Mouse (Mus musculus): ENCODE measurements around the gene Esrra.
A peak's percentile ranks its signal among the peaks of the same experiment; 100 is the strongest.

Gene Esrra

DNA sequence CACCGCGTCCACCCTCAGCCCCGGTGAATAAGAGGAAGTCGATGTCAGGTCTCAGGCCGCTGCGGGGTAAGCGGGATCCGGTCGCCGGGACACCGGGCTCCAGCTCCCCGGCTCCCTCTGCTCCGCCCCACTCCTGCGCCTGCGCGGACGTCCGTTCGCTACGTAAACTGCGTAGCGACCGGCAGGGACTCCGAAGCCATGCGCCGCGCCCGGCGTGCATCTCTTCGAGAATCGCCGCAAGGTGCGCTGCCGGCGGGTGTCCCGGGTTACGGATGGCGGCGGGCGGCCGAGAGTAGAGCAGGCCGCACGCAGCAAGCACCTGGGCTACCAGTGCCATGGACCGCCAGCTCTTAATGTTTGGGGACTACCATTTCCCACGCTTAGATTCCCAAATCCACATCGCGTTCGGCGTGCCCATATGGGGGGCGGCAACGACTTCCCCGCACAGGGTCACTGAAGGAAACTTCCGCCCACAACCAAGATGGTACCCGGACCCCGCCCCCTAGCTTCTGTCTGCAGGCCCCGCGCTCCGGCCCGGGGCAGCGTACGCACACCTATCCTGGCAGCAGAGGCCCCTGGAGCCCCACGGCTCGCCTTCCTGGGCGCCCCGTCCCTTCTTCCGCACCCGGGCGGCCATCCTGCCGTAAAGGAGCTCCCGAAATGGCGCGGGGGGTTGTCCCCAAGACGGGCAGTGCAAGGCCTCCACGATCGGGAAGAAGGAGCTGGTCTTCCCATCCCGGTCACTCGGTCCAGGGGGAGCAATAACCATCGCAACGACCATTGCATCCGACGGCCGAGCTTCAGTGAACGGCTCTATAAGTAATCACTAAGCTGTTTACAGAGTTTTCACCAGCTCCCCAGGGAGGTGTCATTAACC is 20.0 kb upstream of the Esrra start, which contains the start of gene Bad:
TSS of gene Bad (plus strand) at position 490 of the 877 bp plus-strand sequence.
- peak; percentile 96 for DNase-seq (ENCODE audit: low read depth, low spot score)

DNA sequence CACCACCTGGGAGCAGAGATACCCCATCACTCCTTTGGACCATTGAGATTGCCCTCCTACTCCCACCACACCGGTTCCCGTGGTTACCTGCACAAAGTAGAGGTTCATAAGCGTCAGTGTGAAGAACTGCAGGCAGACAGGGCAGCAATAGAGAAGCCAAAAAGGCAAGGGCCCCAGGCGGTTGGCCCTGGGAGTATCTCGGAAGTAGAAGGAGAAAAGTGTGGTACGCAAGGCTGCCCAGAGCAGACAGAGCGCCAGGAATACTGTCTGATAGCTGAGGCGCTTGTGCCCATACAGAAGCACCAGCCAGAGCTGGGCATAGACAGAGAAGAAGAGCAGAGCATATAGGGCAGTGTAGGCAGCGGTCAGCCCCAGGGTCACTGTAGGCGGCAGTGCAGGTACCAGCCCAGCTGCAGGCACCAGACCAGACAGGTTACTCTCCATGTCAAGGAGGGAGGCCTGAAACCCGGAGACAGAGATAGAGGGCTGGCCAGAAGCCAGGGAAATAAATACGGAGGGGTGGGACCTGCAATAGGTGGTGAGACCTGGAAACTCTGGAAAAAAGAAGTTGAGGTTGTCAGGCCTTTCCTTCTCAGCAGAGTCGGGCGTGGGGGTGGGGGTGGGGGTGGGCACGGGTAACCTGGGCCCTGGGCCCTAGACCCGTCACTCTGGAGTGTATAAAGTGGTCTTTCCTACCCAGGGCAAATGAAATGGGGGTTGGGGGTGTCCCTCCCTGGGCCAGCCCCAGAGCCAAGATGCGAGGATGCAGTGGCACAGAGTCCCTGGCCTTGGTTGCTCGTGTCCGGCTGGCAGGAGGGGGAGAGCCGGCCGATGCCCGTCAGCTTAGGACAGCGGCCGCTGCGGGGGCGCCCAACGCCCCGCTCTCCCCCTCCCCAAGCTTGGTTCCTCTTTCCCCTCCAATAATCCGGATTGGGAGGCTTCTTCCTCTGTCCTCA is 19.1 kb upstream of the Esrra start:
- DNase-seq (ENCODE audit: low read depth, low spot score), result no peak

DNA sequence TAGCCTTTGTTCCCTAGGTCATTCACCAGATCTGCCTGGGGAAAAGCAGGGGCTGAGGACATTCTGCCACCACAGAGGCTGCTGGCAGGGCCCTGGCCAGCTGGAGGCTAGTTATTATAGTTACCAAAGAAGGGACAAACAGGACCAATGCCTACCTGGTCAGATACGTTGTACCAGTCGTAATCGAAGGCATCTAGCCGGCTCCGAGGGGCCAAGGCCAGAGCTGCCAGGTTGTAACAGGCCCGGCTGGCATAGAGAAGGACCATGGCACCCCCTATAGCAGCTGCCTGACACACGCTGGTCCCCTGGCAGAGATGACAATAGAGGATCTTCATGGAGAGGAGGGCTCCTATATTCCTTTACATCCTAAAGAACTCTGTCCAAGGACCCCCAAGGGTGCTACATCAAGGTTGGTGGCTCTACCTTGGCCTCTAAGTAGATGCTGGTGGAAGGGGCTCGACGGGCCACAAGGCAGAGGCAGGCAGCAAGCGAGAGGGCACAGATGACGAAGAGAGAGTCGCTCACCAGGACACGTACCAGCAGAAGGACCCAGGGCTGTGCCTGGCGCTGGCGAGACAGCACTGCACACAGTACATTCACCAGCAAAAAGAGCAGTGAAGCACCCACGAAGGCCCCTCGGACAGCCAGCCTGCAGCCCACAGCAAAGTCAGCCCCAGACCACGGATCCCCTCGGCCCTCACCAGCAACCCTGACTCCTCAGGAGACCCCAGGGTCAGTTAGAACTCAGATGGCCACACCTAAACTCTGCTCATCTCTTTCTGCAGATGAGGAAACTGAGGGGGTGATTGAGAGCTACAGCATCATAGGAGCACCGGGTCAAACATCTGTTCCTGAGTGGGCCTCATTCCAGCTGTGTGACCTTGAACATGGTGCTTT is 17.7 kb upstream of the Esrra start:
- DNase-seq (ENCODE audit: low read depth, low spot score), result no peak

DNA sequence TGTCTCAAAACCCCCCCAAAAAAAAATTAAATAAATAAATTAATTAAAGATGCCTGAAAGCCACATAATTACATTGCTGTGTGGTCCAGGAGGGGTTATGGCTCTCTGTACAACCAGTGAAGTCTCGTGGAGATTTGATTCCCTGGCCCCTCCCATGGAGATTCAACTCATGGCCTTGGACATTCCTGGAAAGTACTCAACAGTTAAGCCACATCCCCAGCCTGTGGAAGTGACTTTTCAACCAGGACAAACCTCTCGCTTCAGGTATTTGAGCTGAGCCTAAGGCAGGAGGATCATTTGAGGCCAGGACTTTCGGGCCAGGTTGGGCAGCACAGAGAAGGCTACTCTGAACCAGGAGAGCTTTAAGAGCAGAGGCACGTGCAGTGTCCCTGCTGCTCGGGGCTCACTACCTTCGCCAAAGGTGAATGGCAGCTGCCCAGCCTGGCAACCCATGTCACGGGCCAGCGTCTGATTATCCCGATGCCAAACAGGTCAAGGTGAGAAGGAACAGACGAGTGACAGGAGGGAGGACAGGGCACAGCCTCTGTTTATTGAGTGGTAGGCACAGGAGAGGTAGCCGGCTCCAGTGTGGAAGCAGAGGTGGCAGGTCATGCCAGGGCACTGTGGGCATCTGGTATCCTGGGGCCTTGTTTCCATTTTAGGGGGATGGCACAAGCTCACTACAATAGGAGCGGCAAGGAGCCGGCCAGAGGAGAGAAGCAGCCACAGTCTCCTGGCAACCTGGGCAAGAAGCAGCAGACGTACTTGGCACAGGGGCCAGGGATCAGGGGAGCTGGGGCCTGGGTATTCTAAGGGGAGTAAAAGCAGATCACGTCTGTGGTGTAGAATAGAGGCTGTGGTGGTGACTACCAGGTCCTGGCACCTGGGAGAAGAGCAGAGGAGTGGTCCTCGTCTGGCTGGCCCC is 16.2 kb upstream of the Esrra start:
- no peak for DNase-seq (ENCODE audit: low read depth, low spot score)

DNA sequence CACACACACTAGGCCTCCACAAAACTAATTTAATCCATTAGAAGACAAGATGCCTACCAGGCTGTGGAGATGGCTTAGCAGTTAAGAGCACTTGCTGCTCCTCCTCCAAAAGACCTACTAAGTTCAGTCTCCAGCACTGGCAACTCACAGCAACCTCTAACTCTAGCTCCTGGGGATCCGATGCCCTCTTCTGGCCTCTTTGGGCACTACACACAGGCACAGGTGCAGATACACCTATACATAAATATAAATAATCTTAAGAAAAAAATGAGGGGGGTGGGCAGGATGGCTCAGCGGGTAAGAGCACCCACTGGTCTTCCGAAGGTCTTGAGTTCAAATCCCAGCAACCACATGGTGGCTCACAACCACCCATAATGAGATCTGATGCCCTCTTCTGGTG is 14.7 kb upstream of the Esrra start:
- peak; percentile 75 for DNase-seq (ENCODE audit: low read depth, low spot score)

DNA sequence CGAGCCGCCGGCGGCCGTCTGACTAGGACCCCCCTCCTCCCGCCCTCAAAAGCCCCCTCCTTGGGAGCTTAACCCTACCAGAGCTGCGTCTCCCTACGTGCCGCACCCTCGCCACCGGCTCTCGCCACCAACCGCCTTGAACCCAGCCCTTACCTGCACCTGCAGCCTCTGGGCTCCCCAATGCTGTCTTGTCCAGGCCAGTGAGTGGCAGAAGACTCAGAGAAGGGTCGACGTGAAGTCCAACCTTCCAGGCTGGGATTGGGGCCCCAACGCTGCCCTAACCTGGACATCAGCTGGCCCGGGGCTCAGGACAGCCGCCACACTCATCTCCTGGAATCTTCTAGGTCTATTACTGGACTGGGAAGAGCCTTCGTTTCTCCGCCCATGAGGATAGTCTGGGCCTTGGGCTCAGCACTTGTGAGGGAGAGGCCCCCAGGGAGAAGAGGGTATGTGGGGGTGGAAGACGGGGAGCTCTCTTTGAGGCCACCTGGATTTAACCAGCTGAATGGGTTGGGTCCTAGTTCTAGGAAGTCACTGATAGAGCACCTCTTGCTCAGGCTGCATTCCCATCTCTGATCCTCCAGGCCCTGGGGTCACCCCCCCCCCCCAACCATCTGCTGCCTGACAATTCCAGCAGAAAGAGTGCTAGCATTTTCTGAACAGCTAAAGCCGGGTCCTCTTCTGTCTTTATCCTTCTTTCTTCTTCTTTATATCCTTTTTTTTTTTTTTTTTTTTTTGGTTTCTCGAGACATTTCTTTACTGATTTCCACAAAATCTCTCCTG is 12.8 kb upstream of the Esrra start, which contains the start of gene Kcnk4:
TSS of gene Kcnk4 (minus strand) at position 321 of the 783 bp plus-strand sequence.
- no peak for DNase-seq (ENCODE audit: low read depth, low spot score)

DNA sequence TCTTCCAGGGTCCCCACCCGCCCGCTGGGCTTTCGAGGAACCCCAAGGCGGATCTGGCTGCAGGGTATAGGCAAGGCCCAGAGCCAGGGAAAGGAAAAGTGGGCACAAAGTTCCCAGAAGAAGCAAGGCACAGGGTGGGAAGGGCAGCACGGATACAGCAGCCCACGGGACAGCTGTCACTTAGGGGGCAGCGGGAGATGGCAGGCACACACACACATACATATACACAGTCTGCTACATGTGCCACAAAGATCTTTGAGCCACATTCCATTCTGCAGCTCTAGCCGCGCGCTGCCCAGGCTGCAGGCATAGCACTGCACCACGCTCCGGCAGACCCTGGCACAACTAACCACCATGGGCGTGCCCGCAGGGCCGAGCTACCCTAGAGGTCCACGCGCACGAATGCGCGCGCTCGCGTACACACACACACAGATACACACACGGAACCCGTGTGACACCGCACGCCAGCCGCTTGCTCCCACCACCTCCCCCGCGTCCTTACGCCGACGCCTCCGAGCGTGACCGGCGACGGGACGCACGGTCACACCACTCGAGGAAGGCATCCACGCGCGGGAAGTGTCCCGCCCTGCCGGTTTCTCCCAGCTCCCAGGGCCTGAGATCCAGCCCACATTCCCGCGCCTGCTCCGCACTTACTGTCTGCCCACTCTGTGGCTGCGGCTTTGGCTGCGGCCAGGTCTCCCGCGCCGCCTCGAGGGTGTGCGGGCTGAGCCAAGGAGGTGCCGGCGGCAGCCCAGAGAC is 12.0 kb upstream of the Esrra start:
- DNase-seq (ENCODE audit: low read depth, low spot score), result peak; percentile 51

DNA sequence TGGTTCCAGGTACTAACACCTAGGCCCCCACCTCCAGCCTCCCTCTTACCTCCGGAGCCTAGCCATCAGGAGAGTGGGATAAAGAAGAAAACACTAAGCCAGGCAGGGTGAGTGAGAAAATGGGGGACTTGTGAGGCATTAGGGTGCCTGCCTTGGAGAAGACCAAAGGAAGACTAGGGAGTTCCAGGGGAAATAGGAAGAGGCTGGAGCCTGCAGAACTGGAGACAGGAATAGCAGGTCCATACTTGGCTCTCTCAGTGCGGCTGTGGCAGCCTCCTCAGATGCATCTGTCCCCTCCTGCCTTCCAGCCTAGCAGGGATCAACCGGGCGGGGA is 11.5 kb upstream of the Esrra start:
- DNase-seq (ENCODE audit: low read depth, low spot score), result no peak

DNA sequence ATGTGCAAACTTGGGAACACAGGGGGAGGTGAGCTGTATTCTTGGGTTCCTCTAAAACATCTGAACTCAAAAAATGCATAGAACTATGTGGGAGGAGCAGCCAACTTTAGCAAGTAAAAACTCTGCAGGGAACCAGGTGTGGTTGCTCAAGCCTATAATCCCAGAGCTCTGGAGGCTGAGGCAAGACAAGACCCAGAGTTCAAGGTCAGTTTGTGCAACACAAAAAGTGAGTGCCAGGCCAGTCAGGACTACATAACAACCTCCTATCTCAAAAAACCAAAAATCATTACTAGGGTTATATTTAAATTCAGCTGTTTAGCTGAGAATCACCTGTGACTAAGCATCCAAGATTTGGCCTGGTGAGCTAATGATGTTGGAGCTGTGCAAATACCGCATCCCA is 10.4 kb upstream of the Esrra start:
- no peak for DNase-seq (ENCODE audit: low read depth, low spot score)

DNA sequence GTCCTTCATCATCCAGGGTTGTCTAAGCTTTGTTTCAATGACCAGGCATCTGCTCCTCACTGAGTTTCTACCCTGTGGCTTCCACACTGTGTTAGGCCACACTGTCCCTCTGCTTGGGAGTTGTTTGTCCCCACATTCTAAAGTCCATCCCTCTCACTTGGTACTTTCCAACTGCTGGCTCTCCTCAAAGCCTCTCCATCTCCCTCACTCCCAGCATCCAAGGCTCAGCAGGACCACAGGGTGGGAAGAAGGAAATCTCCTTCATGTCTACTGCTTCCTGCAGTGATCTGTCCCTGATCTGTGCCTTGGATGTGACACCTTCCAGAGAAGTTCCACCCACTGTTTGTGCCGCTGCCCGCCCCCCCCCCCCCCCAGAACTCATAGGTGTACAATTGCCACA is 9.4 kb upstream of the Esrra start:
- no peak for DNase-seq (ENCODE audit: low read depth, low spot score)

DNA sequence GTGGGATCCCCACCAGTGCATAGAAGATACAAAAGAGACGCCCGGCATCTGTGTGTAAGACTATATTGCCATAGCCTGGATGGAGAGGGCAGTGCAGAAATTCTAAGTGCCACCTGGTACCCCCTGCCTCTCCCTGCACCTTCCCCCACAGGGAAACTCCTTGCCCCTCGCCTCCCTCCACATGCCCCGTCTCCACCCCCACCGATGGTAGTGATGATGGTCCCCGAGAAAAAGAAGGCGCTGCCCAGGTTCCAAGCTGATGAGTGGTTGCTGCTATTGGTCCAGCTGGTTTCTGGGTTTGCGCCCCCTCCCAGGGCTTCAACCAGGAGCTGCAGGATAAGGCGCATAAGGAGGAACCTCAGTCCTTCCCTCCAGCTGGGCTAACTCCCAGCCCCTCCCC is 6.5 kb upstream of the Esrra start:
- no peak for DNase-seq (ENCODE audit: low read depth, low spot score)

DNA sequence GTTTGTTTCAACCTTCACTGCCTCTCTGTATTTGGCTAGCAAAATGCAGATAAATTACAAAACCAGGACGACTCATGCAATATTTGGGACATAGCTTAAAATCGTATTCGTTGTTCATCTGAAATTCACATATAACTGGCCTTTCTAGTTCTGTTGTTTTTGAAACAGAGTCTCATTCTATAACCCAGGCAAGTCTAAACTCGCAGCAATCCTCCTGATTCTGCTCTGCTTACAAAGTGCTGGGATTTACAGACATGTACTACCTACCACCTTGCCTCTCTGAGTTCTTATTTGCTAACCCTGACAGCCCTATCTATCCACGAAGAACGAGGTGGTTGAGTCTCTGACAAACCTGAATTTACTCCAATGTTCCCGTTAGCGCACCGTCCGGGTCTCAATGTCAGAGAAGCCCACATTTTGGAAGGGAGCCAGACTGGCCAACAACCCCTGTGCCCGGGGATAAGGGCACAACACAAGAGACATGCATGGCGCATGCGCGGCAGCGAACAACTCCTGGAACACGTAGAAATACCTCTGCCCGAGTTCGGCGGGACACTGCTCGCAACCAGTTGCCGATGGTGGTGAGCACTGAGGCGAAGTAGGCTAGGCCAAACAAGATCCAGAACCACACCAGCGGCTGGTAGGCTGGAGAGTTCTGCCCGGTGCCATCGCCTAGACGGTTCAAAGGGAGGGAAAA is 5.1 kb upstream of the Esrra start:
- DNase-seq (ENCODE audit: low read depth, low spot score), result no peak

DNA sequence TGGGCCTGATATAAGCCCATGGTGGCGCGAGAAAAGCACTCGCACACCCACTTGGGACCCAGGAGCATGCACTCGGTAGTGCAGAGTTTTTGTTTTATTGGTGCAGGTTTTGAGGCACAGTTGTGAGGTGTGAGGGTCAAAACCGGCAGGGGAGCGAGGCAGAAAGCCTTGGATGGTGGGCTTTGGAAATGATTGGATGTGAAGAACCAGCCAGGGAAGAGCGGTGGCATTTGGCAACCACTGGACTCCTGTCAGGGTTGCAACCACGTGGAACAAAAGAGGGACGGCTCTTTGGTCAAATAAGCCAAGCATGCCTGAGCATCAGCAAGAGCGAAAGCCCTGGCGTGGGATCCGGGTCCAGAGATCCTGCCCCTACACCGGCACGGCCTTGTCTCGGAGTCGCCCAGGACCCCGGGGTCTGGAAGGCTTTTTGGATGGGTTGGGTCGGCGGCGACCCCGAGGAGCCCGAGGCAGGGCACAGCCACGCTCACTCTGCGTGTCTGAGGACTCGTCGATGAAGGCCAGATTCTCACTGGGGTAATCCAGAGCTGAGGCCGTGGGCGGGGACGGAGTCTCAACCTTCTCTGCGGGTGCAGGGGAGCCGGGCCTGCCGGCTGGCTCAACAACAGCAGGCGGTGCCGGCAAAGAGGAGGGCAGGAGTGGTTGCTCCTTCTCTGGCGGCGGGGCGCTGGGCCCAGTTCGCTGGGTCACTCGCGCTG is 4.2 kb upstream of the Esrra start:
- DNase-seq (ENCODE audit: low read depth, low spot score), result peak; percentile 57

DNA sequence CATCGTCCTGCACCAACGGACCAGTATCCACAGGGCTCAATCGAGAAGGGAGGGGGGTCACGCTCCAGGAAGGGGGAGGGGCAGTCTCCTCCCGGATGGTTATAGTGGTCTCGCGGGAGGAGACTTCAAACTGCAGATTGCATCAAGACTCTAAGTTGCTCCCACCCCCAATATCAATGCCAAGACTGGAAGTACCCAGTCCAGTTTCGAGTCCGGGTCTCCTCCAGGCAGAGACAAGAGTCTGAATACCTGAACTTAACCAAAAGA is 3.6 kb upstream of the Esrra start, which contains the start of gene Catsperz:
TSS of gene Catsperz (minus strand) at position 74 of the 267 bp plus-strand sequence.
- no peak for DNase-seq (ENCODE audit: low read depth, low spot score)

DNA sequence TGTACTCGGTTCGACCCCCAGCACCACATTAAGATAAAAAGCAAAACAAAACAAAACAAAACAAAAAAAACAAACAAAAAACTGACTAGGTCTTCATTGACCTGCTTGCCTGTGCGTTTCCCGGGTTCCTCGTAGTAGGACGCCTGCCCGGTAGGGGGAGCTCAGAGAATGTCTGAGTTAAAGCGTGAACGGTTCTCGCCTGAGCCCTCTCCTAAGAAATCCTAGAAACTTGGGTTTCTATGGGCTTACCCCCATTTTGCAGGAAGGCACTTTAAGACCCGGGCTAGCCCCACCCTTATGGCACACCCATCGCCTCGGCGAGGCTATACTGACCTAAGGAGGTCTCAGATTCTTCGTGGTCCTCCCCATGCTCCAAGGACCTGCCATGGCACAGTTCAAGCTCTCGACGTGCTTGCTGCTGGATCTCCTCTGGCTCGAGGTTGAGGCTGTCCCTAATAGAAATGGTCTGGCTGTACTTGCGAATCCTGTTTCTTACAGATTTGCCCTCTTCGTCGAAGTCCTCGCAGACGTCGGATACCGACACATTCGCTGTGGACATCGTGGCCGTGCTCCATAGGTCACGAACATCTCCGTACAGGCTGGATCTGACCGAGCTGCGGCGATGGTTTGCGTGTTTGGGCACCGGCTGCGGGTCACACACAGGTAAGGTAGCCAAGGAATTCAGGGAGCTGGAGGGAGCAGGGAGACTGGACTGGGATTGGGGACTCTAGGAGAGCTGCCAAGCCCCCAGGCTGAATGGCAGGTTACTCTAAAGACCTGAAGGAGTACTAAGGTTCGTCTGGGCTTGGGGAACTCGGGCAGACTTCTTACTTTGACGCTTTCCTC is 3.1 kb upstream of the Esrra start:
- peak; percentile 82 for DNase-seq (ENCODE audit: low read depth, low spot score)

DNA sequence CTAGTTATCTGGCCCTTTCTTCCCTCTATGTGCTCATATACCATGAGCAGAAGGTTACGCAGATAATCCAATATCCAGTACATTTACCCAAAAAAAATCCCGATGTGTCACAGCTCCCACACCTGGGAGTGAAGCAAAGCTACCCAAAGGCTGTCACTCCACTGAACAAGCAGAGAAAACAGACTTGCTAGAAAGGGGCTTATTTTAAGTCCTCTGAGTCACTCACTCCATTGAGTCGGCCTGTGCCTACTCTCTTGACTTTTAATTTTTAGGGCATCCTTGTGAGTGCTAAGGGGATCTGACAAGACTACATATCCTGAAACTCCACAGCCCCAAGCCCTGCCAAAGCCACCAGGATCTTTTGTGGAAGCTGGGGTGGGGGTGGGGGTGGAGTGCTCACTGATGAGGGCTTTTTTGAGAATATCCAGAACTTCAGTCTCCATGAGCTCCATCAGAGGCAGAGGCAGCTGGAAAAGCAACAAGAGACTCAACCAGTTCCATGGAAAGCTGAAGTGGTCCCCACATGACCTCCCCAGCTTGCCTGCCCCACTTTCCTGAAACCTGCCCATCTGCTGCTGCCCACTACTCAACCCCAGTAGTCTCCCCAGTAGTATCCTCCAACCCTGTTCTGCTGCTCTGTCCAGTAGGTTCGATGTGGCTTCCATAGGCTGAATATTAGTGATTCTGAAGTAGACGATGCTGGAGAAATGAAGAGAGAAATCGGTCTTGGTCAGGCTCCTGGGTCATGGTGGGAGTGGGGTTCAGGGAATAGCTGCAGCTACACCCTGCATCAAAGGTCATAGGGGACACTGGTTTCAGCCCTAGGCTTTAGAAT is 1.5 kb upstream of the Esrra start:
- no peak for DNase-seq (ENCODE audit: low read depth, low spot score)

All from ZHBTc4 (cell line).